Mouse (Mus musculus): ENCODE data around the gene Zbtb22.
"Not testable (repeated sequence)": the region's sequence is repeated elsewhere in the genome, so short reads cannot be mapped to it uniquely, and the experiment has no call there.

Zbtb22 gene

GRCm38 (mm10) chr17:33915671-33916250 lies at the start of gene Zbtb22, which contains the start of gene Tapbp:
Gene Zbtb22 (plus strand): TSS chr17:33915904.
Gene Tapbp (plus strand): TSS chr17:33915899.
- peak; percentile 94 for DNase-seq

- not testable (repeated sequence) for DNase-seq
These were observed 42.2 kb upstream of the Zbtb22 start, which contains the start of gene Gm7029 for GRCm38 (mm10) chr17:33873537-33873936. Gene Gm7029 (plus strand): TSS chr17:33873837.

GRCm38 (mm10) chr17:33874411-33874810 lies 41.3 kb upstream of the Zbtb22 start:
- DNase-seq, result peak; percentile 27

DNA sequence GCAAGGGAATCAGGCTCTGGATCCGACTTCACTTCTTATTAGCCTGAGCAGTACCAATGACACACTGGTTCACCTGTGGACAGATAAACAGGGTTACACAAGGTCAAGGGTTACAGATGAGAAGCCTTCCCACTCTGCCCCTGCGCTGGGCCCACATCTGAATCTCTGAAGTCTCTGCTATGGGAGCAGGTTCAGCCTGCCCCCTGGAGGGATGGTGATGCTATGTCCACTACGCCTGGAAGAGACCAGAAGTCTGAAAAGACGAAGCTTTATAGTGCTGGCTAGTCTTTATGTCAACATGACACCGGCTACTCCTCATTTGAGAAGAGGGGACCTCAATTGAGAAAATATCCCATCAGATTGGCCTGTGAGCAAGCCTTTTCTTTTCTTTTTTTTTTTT lies 39.9 kb upstream of the Zbtb22 start:
- peak; percentile 23 for DNase-seq

DNA sequence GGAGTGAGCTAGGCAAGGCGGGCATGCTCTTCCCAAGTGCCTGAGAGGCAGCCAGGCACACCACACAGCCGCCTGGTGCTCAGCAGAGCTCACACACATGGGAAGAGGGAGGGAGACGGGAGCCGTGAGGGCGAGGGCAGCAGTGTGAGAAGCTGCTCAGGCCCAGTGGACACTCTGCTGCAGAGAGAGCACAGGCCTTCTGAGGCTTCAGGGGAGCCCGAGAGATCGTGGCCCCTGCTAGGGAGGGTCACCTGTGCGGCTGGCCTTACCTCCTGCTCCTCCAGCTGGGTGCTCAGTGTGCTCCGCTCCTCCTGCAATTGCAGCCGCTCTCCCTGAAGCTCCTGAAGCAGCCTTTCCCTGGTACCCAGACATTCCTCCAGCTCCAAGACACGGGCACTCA lies 31.4 kb upstream of the Zbtb22 start:
- DNase-seq, result not testable (repeated sequence)

- DNase-seq, result not testable (repeated sequence)
These were observed 27.9 kb upstream of the Zbtb22 start for GRCm38 (mm10) chr17:33887802-33888201.

DNA sequence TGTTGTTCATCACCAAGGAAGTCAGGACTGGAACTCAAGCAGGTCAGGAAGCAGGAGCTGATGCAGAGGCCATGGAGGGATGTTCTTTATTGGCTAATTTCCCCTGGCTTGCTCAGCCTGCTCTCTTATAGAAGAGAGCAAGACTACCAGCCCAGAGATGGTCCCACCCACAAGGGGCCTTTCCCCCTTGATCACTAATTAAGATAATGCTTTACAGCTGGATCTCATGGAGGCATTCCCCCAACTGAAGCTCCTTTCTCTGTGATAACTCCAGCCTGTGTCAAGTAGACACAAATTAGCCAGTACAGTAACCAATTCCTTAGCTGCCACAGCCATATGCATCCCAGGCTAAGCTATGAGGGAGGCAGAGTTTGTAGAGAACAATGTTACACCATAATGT lies 27.5 kb upstream of the Zbtb22 start:
- DNase-seq, result not testable (repeated sequence)

GRCm38 (mm10) chr17:33889941-33890532 lies 25.7 kb upstream of the Zbtb22 start:
- not testable (repeated sequence) for DNase-seq

DNA sequence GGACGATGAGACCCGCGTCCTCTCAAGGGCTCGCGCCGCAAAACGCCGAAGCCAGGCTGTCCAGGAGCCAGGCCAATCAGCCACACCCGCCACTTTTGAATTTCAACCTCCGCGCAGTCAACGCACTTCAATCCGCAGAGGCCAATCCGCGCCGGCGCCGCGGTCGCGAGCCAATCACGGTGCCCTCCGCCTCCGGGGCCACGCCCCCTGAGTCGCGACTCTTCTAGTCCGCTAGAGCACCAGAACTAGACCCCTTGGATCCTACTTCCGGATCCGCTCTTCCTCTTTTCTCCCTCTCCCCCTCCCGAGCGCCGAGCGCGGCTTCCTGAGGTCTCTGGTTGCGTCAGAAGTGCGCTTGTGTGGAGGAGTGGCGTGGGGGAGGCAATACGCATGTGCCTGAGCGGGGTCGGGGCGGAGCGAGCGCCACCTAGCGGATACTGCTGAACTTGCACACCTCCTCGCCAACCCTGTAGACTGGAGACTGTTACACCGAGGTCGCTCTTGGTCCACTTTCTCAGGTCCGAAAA lies 25.1 kb upstream of the Zbtb22 start, which contains the start of gene Kifc1:
Gene Kifc1, minus strand, starts transcription at position 129 of the 527 bp plus-strand sequence.
- DNase-seq, result peak; percentile 99

- no peak for DNase-seq
These were observed 24.3 kb upstream of the Zbtb22 start for GRCm38 (mm10) chr17:33891357-33891756.

GRCm38 (mm10) chr17:33891892-33892291 lies 23.8 kb upstream of the Zbtb22 start:
- not testable (repeated sequence) for DNase-seq

GRCm38 (mm10) chr17:33892429-33892828 lies 23.3 kb upstream of the Zbtb22 start:
- no peak for DNase-seq

DNA sequence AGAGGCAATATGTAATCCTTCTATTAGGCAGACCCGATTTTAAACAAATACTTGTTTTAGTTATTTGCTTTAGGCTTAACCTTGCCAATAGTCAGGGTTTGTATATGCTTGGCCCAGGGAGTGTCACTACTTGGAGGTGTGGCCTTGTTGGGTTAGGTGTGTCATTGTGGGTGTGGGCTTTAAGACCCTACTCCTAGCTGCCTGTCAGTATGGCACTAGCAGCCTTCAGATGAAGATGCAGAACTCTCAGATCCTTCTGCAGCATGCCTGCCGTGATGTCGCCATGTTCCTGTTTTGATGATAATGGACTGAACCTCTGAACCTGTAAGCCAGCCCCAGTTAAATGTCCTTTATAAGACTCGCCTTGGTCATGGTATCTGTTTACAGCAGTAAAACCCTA lies 22.7 kb upstream of the Zbtb22 start:
- not testable (repeated sequence) for DNase-seq

- no peak for DNase-seq
These were observed 18.4 kb upstream of the Zbtb22 start for GRCm38 (mm10) chr17:33897114-33897794.

DNA sequence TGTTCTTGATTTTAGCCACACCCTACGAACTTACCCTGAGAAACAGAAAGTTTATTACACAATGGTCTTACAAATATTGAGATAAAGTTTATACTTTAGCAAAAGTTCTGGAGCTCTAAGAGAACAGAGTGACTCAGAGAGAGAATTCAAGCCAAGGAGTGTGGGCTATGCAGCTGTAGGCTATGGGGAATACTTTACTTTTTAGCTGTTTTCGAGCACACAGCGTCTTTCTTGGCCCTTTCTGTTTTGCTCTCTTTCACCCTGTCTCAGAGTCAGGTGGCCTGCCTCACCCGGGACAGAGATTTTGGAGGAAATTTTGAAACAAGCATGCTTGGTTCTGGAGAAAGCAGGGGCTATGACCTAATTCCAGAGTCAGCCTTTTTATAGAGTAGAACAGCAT lies 17.5 kb upstream of the Zbtb22 start:
- not testable (repeated sequence) for DNase-seq

GRCm38 (mm10) chr17:33899642-33900041 lies 16.1 kb upstream of the Zbtb22 start:
- DNase-seq, result no peak

GRCm38 (mm10) chr17:33900281-33900988 lies 15.3 kb upstream of the Zbtb22 start:
- no peak for DNase-seq

DNA sequence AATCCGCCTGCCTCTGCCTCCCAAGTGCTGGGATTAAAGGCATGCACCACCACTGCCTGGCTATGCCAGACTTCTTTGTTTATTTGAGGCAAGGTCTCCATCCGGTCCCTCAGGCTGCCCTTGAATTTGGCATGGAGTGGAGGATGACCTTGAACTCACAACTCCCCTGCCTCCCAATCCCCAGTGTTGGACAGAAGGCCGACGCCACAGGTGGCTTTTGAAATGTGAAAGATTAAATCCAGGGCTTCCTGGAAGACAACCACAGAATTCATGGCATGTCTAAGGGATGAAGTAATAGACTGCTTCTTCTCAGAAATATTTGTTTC lies 14.8 kb upstream of the Zbtb22 start:
- DNase-seq, result no peak

DNA sequence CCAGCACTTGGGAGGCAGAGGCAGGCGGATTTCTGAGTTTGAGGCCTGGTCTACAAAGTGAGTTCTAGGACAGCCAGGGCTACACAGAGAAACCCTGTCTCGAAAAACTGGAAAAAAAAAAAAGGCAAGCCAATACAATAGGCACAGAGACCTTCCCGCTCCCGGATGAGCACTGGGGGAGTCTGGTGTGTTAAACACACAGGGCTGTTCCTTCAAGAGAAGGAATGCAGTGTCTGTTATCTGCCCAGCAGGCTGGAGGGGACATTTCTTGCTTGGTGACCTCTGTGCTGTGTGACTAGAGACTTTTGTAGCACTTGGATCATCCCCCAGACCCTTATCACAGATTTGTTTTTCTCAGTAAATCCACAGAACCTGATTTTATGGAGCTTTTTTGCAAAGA lies 14.1 kb upstream of the Zbtb22 start:
- DNase-seq, result no peak

DNA sequence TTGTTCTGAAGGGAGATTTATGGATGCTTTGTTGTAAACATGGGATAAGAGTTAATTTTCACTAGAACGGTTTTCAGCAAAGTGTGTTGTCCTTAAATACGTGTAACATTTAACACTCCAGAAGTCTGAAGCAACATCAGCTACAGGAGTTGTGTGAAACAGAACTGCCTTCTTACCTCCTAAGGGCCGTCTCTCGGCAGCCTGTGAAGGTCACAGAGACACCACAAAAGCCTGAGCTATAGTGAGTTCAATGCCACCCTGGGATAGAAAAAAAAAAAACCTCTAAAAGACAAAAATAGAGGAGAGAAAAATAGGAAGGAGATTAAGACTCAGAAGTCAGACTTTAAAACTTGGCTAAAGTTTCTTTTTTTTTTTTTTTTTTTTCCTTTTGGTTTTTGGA lies 13.6 kb upstream of the Zbtb22 start:
- no peak for DNase-seq

GRCm38 (mm10) chr17:33902491-33902890 lies 13.2 kb upstream of the Zbtb22 start:
- no peak for DNase-seq

GRCm38 (mm10) chr17:33903911-33904651 lies 11.6 kb upstream of the Zbtb22 start:
- not testable (repeated sequence) for DNase-seq

All from thymus, postnatal 25 days (tissue).